Mouse (Mus musculus): ENCODE measurements around the gene Bcap29. TPM values are rescaled to one million over a fixed set of nuclear protein-coding genes. Genes with fewer than 3 reads are reported as not detected.
A peak's percentile ranks its signal among the peaks of the same experiment; 100 is the strongest.
"Not testable (repeated sequence)": the region's sequence is repeated elsewhere in the genome, so short reads cannot be mapped to it uniquely, and the experiment has no call there.

The Bcap29 gene
- polyA plus RNA-seq, 1 experiment from 2014 or later, result 31.6 TPM

GRCm38 (mm10) chr12:31567535-31567934 lies 66.9 kb downstream of the Bcap29 start:
- not testable (repeated sequence) for H3K9me3 ChIP-seq (ENCODE audit: control insufficient read depth, low read length); H3K9ac ChIP-seq (replicated peaks; ENCODE audit: low read length); H3K27ac ChIP-seq (replicated peaks; ENCODE audit: low read depth, low read length); H3K4me1 ChIP-seq (ENCODE audit: control insufficient read depth, insufficient read depth, low read length); H3K36me3 ChIP-seq (ENCODE audit: control insufficient read depth, insufficient read depth, low read length); DNase-seq; H3K27me3 ChIP-seq (ENCODE audit: control insufficient read depth, insufficient read depth, low read length); ATAC-seq (ENCODE audit: low FRiP score, low TSS enrichment); H3K4me3 ChIP-seq (replicated peaks; ENCODE audit: low read depth, low read length)
- peak overlapping the region; percentile 38 for H3K4me2 ChIP-seq (ENCODE audit: low read length)
- 31% methylated on average over 10 of the region's 10 CpGs for WGBS

- Histone ChIP-seq H3K4me3 (replicated peaks; ENCODE audit: low read depth, low read length) (no peak overlapping the region), H3K9ac (replicated peaks; ENCODE audit: low read length) (no peak overlapping the region), H3K36me3 (ENCODE audit: control insufficient read depth, insufficient read depth, low read length) (no peaks in the 10 kb centered on the region), H3K27me3 (ENCODE audit: control insufficient read depth, insufficient read depth, low read length) (peaks cover 40% of the 10 kb centered on the region), H3K27ac (replicated peaks; ENCODE audit: low read depth, low read length) (no peak overlapping the region), H3K9me3 (ENCODE audit: control insufficient read depth, low read length) (no peaks in the 10 kb centered on the region), H3K4me1 (ENCODE audit: control insufficient read depth, insufficient read depth, low read length) (peaks cover 6% of the 10 kb centered on the region), H3K4me2 (ENCODE audit: low read length) (no peak overlapping the region)
- no peak for DNase-seq
- WGBS, result 71% methylated on average over 5 of the region's 5 CpGs
- no peak for ATAC-seq (ENCODE audit: low FRiP score, low TSS enrichment)
Observed at GRCm38 (mm10) chr12:31560712-31561111, 73.7 kb downstream of the Bcap29 start.

DNA sequence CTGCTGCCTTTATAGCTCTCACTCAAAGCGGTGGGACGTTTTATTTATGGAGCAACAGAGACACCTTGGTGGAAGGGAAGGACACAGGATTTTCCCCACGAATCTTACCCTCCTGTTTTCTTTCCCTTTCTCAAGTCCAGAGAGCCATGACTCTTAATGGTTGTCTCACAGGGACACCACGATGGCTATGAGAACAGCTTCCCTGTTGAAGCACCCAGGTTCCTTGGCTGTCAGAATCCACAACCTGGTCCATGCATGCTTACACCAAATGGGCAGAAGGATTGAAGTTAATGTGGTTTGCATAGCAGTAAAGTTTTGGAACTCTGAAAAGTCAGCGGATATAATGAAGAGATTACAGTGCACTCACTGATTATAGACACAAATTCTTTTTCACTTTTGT lies 74.5 kb downstream of the Bcap29 start:
- Histone ChIP-seq H3K9me3 (ENCODE audit: control insufficient read depth, low read length) (no peaks in the 10 kb centered on the region), H3K36me3 (ENCODE audit: control insufficient read depth, insufficient read depth, low read length) (no peaks in the 10 kb centered on the region), H3K4me3 (replicated peaks; ENCODE audit: low read depth, low read length) (peak overlapping the region; percentile 60), H3K4me2 (ENCODE audit: low read length) (peak overlapping the region; percentile 100), H3K9ac (replicated peaks; ENCODE audit: low read length) (no peak overlapping the region), H3K27ac (replicated peaks; ENCODE audit: low read depth, low read length) (no peak overlapping the region), H3K27me3 (ENCODE audit: control insufficient read depth, insufficient read depth, low read length) (peaks cover 41% of the 10 kb centered on the region), H3K4me1 (ENCODE audit: control insufficient read depth, insufficient read depth, low read length) (peaks cover 6% of the 10 kb centered on the region)
- ATAC-seq (ENCODE audit: low FRiP score, low TSS enrichment) (no peak), DNase-seq (no peak)
- WGBS, result 17% methylated on average over 5 of the region's 5 CpGs

DNA sequence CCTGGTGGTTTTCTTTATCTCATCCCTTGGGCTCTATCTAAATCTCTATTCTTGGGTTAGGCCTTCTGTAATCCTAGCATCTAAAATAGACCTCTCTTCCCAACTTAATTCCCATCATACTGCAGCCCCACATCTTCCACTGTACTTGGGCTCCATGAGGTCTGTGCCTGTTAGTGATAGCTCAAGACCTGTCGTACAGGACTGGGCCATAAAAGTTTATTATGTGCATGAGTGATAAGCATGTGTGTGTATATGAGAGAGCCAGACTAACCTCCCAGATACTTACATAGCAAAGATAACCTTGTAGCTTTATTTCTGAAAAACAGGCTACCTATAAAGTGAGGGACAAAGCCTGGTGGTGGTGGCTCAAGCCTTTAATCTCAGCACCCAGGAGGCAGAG lies 80.1 kb downstream of the Bcap29 start:
- Histone ChIP-seq H3K27me3 (ENCODE audit: control insufficient read depth, insufficient read depth, low read length) (peaks cover 23% of the 10 kb centered on the region), H3K27ac (replicated peaks; ENCODE audit: low read depth, low read length) (no peak overlapping the region), H3K4me2 (ENCODE audit: low read length) (no peak overlapping the region), H3K9ac (replicated peaks; ENCODE audit: low read length) (no peak overlapping the region), H3K4me1 (ENCODE audit: control insufficient read depth, insufficient read depth, low read length) (peaks cover 2% of the 10 kb centered on the region), H3K36me3 (ENCODE audit: control insufficient read depth, insufficient read depth, low read length) (no peaks in the 10 kb centered on the region), H3K4me3 (replicated peaks; ENCODE audit: low read depth, low read length) (no peak overlapping the region), H3K9me3 (ENCODE audit: control insufficient read depth, low read length) (no peaks in the 10 kb centered on the region)
- ATAC-seq (ENCODE audit: low FRiP score, low TSS enrichment) (no peak), DNase-seq (no peak)
- 89% methylated on average over 1 of the region's 1 CpGs for WGBS

DNA sequence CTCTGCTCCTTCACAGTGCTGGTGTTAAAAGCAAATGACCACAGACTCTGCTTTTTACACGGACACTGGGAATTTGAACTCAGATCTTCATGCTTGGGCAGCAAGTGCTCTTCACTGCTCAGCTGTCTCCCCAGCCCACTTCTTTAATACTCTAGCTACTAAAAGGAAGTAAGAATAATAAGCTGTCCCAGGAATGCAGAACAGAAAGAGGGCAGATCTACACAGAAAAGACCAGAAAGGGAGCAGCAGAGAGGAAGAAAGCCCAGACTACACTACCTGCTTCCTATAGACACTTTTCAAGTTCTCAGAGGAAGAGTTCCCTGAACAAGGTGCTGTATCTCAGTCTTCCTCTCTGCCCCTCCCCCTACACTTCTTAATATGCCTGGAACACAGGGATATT lies 83.2 kb downstream of the Bcap29 start:
- Histone ChIP-seq H3K4me3 (replicated peaks; ENCODE audit: low read depth, low read length) (no peak overlapping the region), H3K9ac (replicated peaks; ENCODE audit: low read length) (no peak overlapping the region), H3K4me1 (ENCODE audit: control insufficient read depth, insufficient read depth, low read length) (no peaks in the 10 kb centered on the region), H3K27me3 (ENCODE audit: control insufficient read depth, insufficient read depth, low read length) (peaks cover 3% of the 10 kb centered on the region; the same call in 1 of the 2 replicates), H3K36me3 (ENCODE audit: control insufficient read depth, insufficient read depth, low read length) (no peaks in the 10 kb centered on the region), H3K27ac (replicated peaks; ENCODE audit: low read depth, low read length) (no peak overlapping the region), H3K4me2 (ENCODE audit: low read length) (no peak overlapping the region), H3K9me3 (ENCODE audit: control insufficient read depth, low read length) (no peaks in the 10 kb centered on the region)
- DNase-seq (no peak), ATAC-seq (ENCODE audit: low FRiP score, low TSS enrichment) (no peak)
- WGBS, result 75% methylated on average over 1 of the region's 1 CpGs

GRCm38 (mm10) chr12:31546061-31546460 lies 88.4 kb downstream of the Bcap29 start:
- Histone ChIP-seq H3K27me3 (ENCODE audit: control insufficient read depth, insufficient read depth, low read length) (no peaks in the 10 kb centered on the region), H3K27ac (replicated peaks; ENCODE audit: low read depth, low read length) (no peak overlapping the region), H3K9ac (replicated peaks; ENCODE audit: low read length) (no peak overlapping the region), H3K36me3 (ENCODE audit: control insufficient read depth, insufficient read depth, low read length) (no peaks in the 10 kb centered on the region), H3K4me3 (replicated peaks; ENCODE audit: low read depth, low read length) (no peak overlapping the region), H3K4me1 (ENCODE audit: control insufficient read depth, insufficient read depth, low read length) (no peaks in the 10 kb centered on the region), H3K4me2 (ENCODE audit: low read length) (no peak overlapping the region), H3K9me3 (ENCODE audit: control insufficient read depth, low read length) (no peaks in the 10 kb centered on the region)
- WGBS, result 89% methylated on average over 1 of the region's 1 CpGs
- DNase-seq, result no peak
- no peak for ATAC-seq (ENCODE audit: low FRiP score, low TSS enrichment)

- Histone ChIP-seq H3K9ac (replicated peaks; ENCODE audit: low read length) (no peak overlapping the region), H3K27me3 (ENCODE audit: control insufficient read depth, insufficient read depth, low read length) (no peaks in the 10 kb centered on the region), H3K36me3 (ENCODE audit: control insufficient read depth, insufficient read depth, low read length) (no peaks in the 10 kb centered on the region), H3K27ac (replicated peaks; ENCODE audit: low read depth, low read length) (no peak overlapping the region), H3K9me3 (ENCODE audit: control insufficient read depth, low read length) (no peaks in the 10 kb centered on the region), H3K4me3 (replicated peaks; ENCODE audit: low read depth, low read length) (no peak overlapping the region), H3K4me2 (ENCODE audit: low read length) (no peak overlapping the region), H3K4me1 (ENCODE audit: control insufficient read depth, insufficient read depth, low read length) (no peaks in the 10 kb centered on the region)
- 48% methylated on average over 2 of the region's 2 CpGs for WGBS
- ATAC-seq (ENCODE audit: low FRiP score, low TSS enrichment) (no peak), DNase-seq (no peak)
Observed at GRCm38 (mm10) chr12:31545219-31545618, 89.2 kb downstream of the Bcap29 start.

DNA sequence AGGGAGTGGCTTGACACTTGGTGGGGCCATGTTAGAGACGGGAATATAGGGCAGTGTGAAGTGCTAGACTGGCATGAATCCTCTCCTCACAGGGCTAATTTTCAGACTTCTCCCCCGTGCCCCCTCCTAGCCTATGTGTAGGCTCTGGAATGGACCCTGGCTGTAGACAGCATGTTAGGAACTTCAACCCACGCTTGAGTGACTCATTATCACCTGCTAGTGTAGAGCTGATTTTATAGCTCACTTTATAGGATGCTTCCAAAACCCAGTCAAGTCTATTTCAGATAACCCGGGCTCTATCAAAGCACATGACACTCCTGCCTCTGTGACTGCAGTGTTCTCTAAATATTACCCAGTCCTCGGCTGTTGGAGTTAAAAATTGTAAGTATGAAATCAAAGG lies 92.9 kb downstream of the Bcap29 start:
- Histone ChIP-seq H3K9ac (replicated peaks; ENCODE audit: low read length) (no peak overlapping the region), H3K27me3 (ENCODE audit: control insufficient read depth, insufficient read depth, low read length) (no peaks in the 10 kb centered on the region), H3K4me1 (ENCODE audit: control insufficient read depth, insufficient read depth, low read length) (no peaks in the 10 kb centered on the region), H3K9me3 (ENCODE audit: control insufficient read depth, low read length) (no peaks in the 10 kb centered on the region), H3K36me3 (ENCODE audit: control insufficient read depth, insufficient read depth, low read length) (no peaks in the 10 kb centered on the region), H3K27ac (replicated peaks; ENCODE audit: low read depth, low read length) (no peak overlapping the region), H3K4me2 (ENCODE audit: low read length) (no peak overlapping the region), H3K4me3 (replicated peaks; ENCODE audit: low read depth, low read length) (no peak overlapping the region)
- WGBS, result 85% methylated on average over 5 of the region's 5 CpGs
- ATAC-seq (ENCODE audit: low FRiP score, low TSS enrichment) (no peak), DNase-seq (no peak)

Data from midbrain, embryonic 14.5 days (tissue).